Mouse (Mus musculus): ENCODE data around the gene Sergef. TPM values are rescaled to one million over a fixed set of nuclear protein-coding genes. Genes with fewer than 3 reads are reported as not detected.

The Sergef gene
- polyA plus RNA-seq, 1 experiment: 8.6 TPM

GRCm38 (mm10) chr7:46459605-46460245 lies 179.9 kb downstream of the Sergef start:
- Histone ChIP-seq H3K79me3 (ENCODE audit: low read depth) (no peaks in the 10 kb centered on the region), H3K79me2 (ENCODE audit: control insufficient read depth, insufficient read depth) (no peaks in the 10 kb centered on the region), H3K36me3 (ENCODE audit: control insufficient read depth, insufficient read depth) (no peaks in the 10 kb centered on the region), H3ac (ENCODE audit: control insufficient read depth, insufficient read length, low read depth) (no peak overlapping the region), H3K27me3 (ENCODE audit: control insufficient read depth, insufficient read depth, insufficient read length) (peaks cover 12% of the 10 kb centered on the region), H3K4me3 (ENCODE audit: insufficient read depth, poor library complexity, severe bottlenecking) (no peak overlapping the region)
- no peak for TF ChIP-seq CTCF (IDR thresholded peaks at IDR 0.05; ENCODE audit: control insufficient read depth, insufficient read depth, insufficient read length)
- TF ChIP-seq MYOD1 (IDR thresholded peaks at IDR 0.05; ENCODE audit: control insufficient read depth, insufficient read length, low read depth): no peak
- TF ChIP-seq USF1 (IDR thresholded peaks at IDR 0.05; ENCODE audit: low read depth): no peak
- TF ChIP-seq FOSL1 (IDR thresholded peaks at IDR 0.05; ENCODE audit: insufficient read depth, low read length, poor library complexity, severe bottlenecking): no peak
- TF ChIP-seq MYOG (IDR thresholded peaks at IDR 0.05; ENCODE audit: control insufficient read depth, extremely low read depth, insufficient read length): no peak
- TF ChIP-seq CEBPB (IDR thresholded peaks at IDR 0.05; ENCODE audit: low read depth): no peak
- TF ChIP-seq MAX (IDR thresholded peaks at IDR 0.05): no peak

GRCm38 (mm10) chr7:46459200-46459599 lies 180.4 kb downstream of the Sergef start:
- H3K27me3 ChIP-seq (ENCODE audit: control insufficient read depth, insufficient read depth, insufficient read length): peaks cover 15% of the 10 kb centered on the region
- TF ChIP-seq CEBPB (IDR thresholded peaks at IDR 0.05; ENCODE audit: low read depth): no peak
- TF ChIP-seq MAX (IDR thresholded peaks at IDR 0.05): no peak
- no peak for TF ChIP-seq MYOG (IDR thresholded peaks at IDR 0.05; ENCODE audit: control insufficient read depth, extremely low read depth, insufficient read length)
- TF ChIP-seq USF1 (IDR thresholded peaks at IDR 0.05; ENCODE audit: low read depth): no peak
- TF ChIP-seq CTCF (IDR thresholded peaks at IDR 0.05; ENCODE audit: control insufficient read depth, insufficient read depth, insufficient read length): no peak
- TF ChIP-seq FOSL1 (IDR thresholded peaks at IDR 0.05; ENCODE audit: insufficient read depth, low read length, poor library complexity, severe bottlenecking): no peak
- no peak for TF ChIP-seq MYOD1 (IDR thresholded peaks at IDR 0.05; ENCODE audit: control insufficient read depth, insufficient read length, low read depth)
- no peaks in the 10 kb centered on the region for H3K79me2 ChIP-seq (ENCODE audit: control insufficient read depth, insufficient read depth)
- no peak overlapping the region for H3K4me3 ChIP-seq (ENCODE audit: insufficient read depth, poor library complexity, severe bottlenecking)
- H3K36me3 ChIP-seq (ENCODE audit: control insufficient read depth, insufficient read depth): no peaks in the 10 kb centered on the region
- H3K79me3 ChIP-seq (ENCODE audit: low read depth): no peaks in the 10 kb centered on the region
- no peak overlapping the region for H3ac ChIP-seq (ENCODE audit: control insufficient read depth, insufficient read length, low read depth)

- Histone ChIP-seq H3ac (ENCODE audit: control insufficient read depth, insufficient read length, low read depth) (no peak overlapping the region), H3K79me2 (ENCODE audit: control insufficient read depth, insufficient read depth) (no peaks in the 10 kb centered on the region), H3K27me3 (ENCODE audit: control insufficient read depth, insufficient read depth, insufficient read length) (peaks cover 15% of the 10 kb centered on the region), H3K36me3 (ENCODE audit: control insufficient read depth, insufficient read depth) (no peaks in the 10 kb centered on the region), H3K4me3 (ENCODE audit: insufficient read depth, poor library complexity, severe bottlenecking) (no peak overlapping the region), H3K79me3 (ENCODE audit: low read depth) (no peaks in the 10 kb centered on the region)
- TF ChIP-seq CEBPB (IDR thresholded peaks at IDR 0.05; ENCODE audit: low read depth) (no peak), FOSL1 (IDR thresholded peaks at IDR 0.05; ENCODE audit: insufficient read depth, low read length, poor library complexity, severe bottlenecking) (no peak), MAX (IDR thresholded peaks at IDR 0.05) (no peak), CTCF (IDR thresholded peaks at IDR 0.05; ENCODE audit: control insufficient read depth, insufficient read depth, insufficient read length) (no peak), USF1 (IDR thresholded peaks at IDR 0.05; ENCODE audit: low read depth) (no peak), MYOG (IDR thresholded peaks at IDR 0.05; ENCODE audit: control insufficient read depth, extremely low read depth, insufficient read length) (no peak), MYOD1 (IDR thresholded peaks at IDR 0.05; ENCODE audit: control insufficient read depth, insufficient read length, low read depth) (no peak)
These were observed 181.7 kb downstream of the Sergef start for GRCm38 (mm10) chr7:46457889-46458288.

- Histone ChIP-seq H3K36me3 (ENCODE audit: control insufficient read depth, insufficient read depth) (no peaks in the 10 kb centered on the region), H3K4me3 (ENCODE audit: insufficient read depth, poor library complexity, severe bottlenecking) (no peak overlapping the region), H3K79me3 (ENCODE audit: low read depth) (no peaks in the 10 kb centered on the region), H3K79me2 (ENCODE audit: control insufficient read depth, insufficient read depth) (no peaks in the 10 kb centered on the region), H3ac (ENCODE audit: control insufficient read depth, insufficient read length, low read depth) (no peak overlapping the region), H3K27me3 (ENCODE audit: control insufficient read depth, insufficient read depth, insufficient read length) (peaks cover 15% of the 10 kb centered on the region)
- TF ChIP-seq CEBPB (IDR thresholded peaks at IDR 0.05; ENCODE audit: low read depth) (no peak), USF1 (IDR thresholded peaks at IDR 0.05; ENCODE audit: low read depth) (no peak), FOSL1 (IDR thresholded peaks at IDR 0.05; ENCODE audit: insufficient read depth, low read length, poor library complexity, severe bottlenecking) (no peak), MYOG (IDR thresholded peaks at IDR 0.05; ENCODE audit: control insufficient read depth, extremely low read depth, insufficient read length) (no peak), MAX (IDR thresholded peaks at IDR 0.05) (no peak), CTCF (IDR thresholded peaks at IDR 0.05; ENCODE audit: control insufficient read depth, insufficient read depth, insufficient read length) (no peak), MYOD1 (IDR thresholded peaks at IDR 0.05; ENCODE audit: control insufficient read depth, insufficient read length, low read depth) (no peak)
These were observed 185.5 kb downstream of the Sergef start for GRCm38 (mm10) chr7:46453930-46454679.

GRCm38 (mm10) chr7:46448922-46449645 lies 190.5 kb downstream of the Sergef start:
- Histone ChIP-seq H3K4me3 (ENCODE audit: insufficient read depth, poor library complexity, severe bottlenecking) (no peak overlapping the region), H3ac (ENCODE audit: control insufficient read depth, insufficient read length, low read depth) (no peak overlapping the region), H3K79me3 (ENCODE audit: low read depth) (no peaks in the 10 kb centered on the region), H3K79me2 (ENCODE audit: control insufficient read depth, insufficient read depth) (no peaks in the 10 kb centered on the region), H3K36me3 (ENCODE audit: control insufficient read depth, insufficient read depth) (no peaks in the 10 kb centered on the region), H3K27me3 (ENCODE audit: control insufficient read depth, insufficient read depth, insufficient read length) (peaks cover 30% of the 10 kb centered on the region)
- no peak for TF ChIP-seq USF1 (IDR thresholded peaks at IDR 0.05; ENCODE audit: low read depth)
- no peak for TF ChIP-seq FOSL1 (IDR thresholded peaks at IDR 0.05; ENCODE audit: insufficient read depth, low read length, poor library complexity, severe bottlenecking)

Data from C2C12 (cell line).